Mouse (Mus musculus) E14TG2a.4 (cell line): Measurements from ENCODE around the gene Vpreb1.

Experiments used
- CTCF ChIP-seq: conservative IDR thresholded peaks from 2 replicates; pipeline ENCODE4 v1.5.1; 2014; ENCODE audit warnings: low read length
- NANOG ChIP-seq: IDR thresholded peaks from 2 replicates; pipeline ENCODE4 v1.6.1; 2014; ENCODE audit warnings: borderline replicate concordance, low read length, mixed read lengths
- POU5F1 ChIP-seq: IDR thresholded peaks from 2 replicates; pipeline ENCODE4 v1.6.1; 2014; ENCODE audit warnings: low read length, borderline replicate concordance

- no peak for TF ChIP-seq CTCF
- TF ChIP-seq POU5F1, result no peak
- no peak for TF ChIP-seq NANOG
Observed at GRCm38 (mm10) chr16:16896015-16896381, 25.4 kb upstream of the Vpreb1 start.
